Mouse (Mus musculus) cerebellum, adult 2 months (tissue): ENCODE data around the gene Trim8.

Experiments
- CTCF ChIP-seq: fragments of 200-500 bp; IDR thresholded peaks from 2 replicates; pipeline ENCODE4 v1.5.1; 2011; ENCODE audit warnings: low read depth, mild to moderate bottlenecking, control low read depth, low read length, moderate library complexity, borderline replicate concordance; ENCODE audit not compliant: insufficient read depth
- POLR2A ChIP-seq: fragments of 200-500 bp; IDR thresholded peaks from 2 replicates; pipeline ENCODE4 v1.6.1; 2011; ENCODE audit warnings: low read length, control low read depth, borderline replicate concordance; ENCODE audit not compliant: insufficient read depth

GRCm38 (mm10) chr19:46552496-46552895 is 51.0 kb downstream of the Trim8 start:
- TF ChIP-seq POLR2A = no peak
- TF ChIP-seq CTCF = no peak
